Mouse (Mus musculus) left cerebral cortex, adult 18-20 months (tissue): ENCODE measurements around the gene Slc4a8. TPM values are rescaled to one million over a fixed set of nuclear protein-coding genes. Genes with fewer than 3 reads are reported as not detected.

Experiments used
- total RNA-seq, 2 experiments: library from RNA; stranded (reverse); gene quantifications; 2 replicates each; pipeline ENCODE4 v1.2.3; 2021

Gene Slc4a8
- total RNA-seq, 2 experiments from 2014 or later, result 67.6 to 73.7 TPM

Other genes starting within 250 kb of the Slc4a8 start
- gene Tfcp2, start 209.7 kb upstream of the Slc4a8 start, total RNA-seq, result 10 to 100 TPM; 25.4 to 31.6 TPM
- gene Pou6f1, start 161.8 kb upstream of the Slc4a8 start, total RNA-seq, result 100 to 1,000 TPM; 119 to 127 TPM
- 100 to 1,000 TPM; 114 to 119 TPM for gene Dazap2, start 146.4 kb upstream of the Slc4a8 start, total RNA-seq
- 1 to 10 TPM; 1.2 to 1.9 TPM for gene Smagp, start 124.8 kb upstream of the Slc4a8 start, total RNA-seq
- gene Bin2, start 92.2 kb upstream of the Slc4a8 start, total RNA-seq, result 1 to 10 TPM; 5.2 to 5.4 TPM
- gene Cela1, start 73.8 kb upstream of the Slc4a8 start, total RNA-seq, result 1 to 10 TPM; 2.7 TPM
- 1 to 10 TPM; 5.7 to 6.7 TPM for gene Galnt6, start 32.4 kb upstream of the Slc4a8 start, total RNA-seq
- 100 to 1,000 TPM; 197 to 226 TPM for gene Scn8a, start 108.1 kb downstream of the Slc4a8 start, total RNA-seq